In the genomic region with DNA sequence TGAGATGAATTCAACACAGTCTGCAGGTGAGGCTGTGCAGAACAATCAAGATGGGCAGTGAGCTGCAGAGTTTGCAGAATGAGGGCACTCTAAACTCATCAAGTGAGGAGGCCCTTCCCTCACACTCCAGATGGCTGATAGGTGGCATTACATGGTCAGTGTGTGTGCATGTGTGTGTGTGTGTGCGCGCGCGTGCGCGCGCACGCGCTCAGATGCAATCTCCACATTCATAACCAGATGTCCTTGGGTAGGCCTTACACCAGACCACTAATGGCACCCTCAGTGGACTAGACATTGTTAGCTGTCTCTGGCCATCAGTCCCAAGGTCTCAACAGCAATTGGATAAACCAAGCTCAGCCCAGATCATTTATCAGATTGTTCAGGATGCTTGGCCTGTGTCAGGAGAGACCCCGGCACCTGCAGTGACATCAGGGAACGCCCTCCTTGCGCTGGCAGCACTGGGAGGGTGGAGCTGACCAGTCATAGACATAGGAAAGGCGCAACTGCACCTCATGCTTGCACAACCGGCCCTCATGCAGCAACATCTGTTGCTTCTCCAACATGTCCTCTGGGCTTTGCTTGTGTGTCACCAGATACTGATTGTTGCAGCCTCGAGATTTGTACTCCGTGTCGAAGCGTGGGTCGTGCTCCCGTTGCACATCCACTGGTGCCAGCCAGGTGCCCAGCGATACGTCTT, we compare ENCODE assay signal across 1 mouse cellular context.
TF ChIP-seq lines count a peak whose summit lies in the region.

No protein-coding gene starts in this region.

TF ChIP-seq in MEL, 35 proteins besides CTCF, POLR2A, EP300 and RAD21:
- TF ChIP-seq NELFE (IDR thresholded peaks at IDR 0.05; ENCODE audit: low read depth, low read length) (0 out of 2 replicates have a peak, but pooled peaks have one; percentile 25), POLR2AphosphoS2 (IDR thresholded peaks at IDR 0.05; ENCODE audit: low read length) (no peak), HCFC1 (IDR thresholded peaks at IDR 0.05; ENCODE audit: low read depth, low read length) (peak; percentile 47), NRF1 (IDR thresholded peaks at IDR 0.05; ENCODE audit: insufficient read depth, low read depth, low read length, poor library complexity, severe bottlenecking) (peak; percentile 72), MXI1 (IDR thresholded peaks at IDR 0.05; ENCODE audit: low read depth, low read length) (peak; percentile 50), CHD1 (IDR thresholded peaks at IDR 0.05; ENCODE audit: low read depth, low read length) (no peak), ZC3H11A (IDR thresholded peaks at IDR 0.05; ENCODE audit: low read depth, low read length) (no peak), ETS1 (IDR thresholded peaks at IDR 0.05; ENCODE audit: low read depth, low read length) (0 out of 2 replicates have a peak, but pooled peaks have one; percentile 18), USF2 (IDR thresholded peaks at IDR 0.05; ENCODE audit: borderline replicate concordance in 1 of 2, insufficient read depth in 1 of 2, low read depth in 1 of 2, low read length in 2 of 2) (no peak)
